Mouse (Mus musculus) midbrain, postnatal 0 days (tissue): ENCODE measurements around the gene Gal3st4. TPM values are rescaled to one million over a fixed set of nuclear protein-coding genes. Genes with fewer than 3 reads are reported as not detected.

ENCODE experiments used
- ATAC-seq: fragments of 200-750 bp; cut with Nextera tagmentation; 2 replicates; pipeline ENCODE4 v1.8.0; 2017; ENCODE audit warnings: moderate number of reproducible peaks, mild to moderate bottlenecking, moderate TSS enrichment, moderate library complexity; ENCODE audit not compliant: low FRiP score
- DNase-seq: peaks from one replicate; pipeline ENCODE4 v3.0.0-alpha.2; 2015; ENCODE audit warnings: low spot score
- H3K27ac ChIP-seq: fragments of 300-500 bp; sonication (generic); 2 replicates; pipeline ENCODE4 v1.5.1; 2014; ENCODE audit warnings: low read depth, mild to moderate bottlenecking, low read length, mixed read lengths
- H3K27me3 ChIP-seq: fragments of 300-500 bp; sonication (generic); 2 replicates; pipeline ENCODE4 v1.6.1; 2014; ENCODE audit warnings: low read length, control low read depth, mixed read lengths; ENCODE audit not compliant: insufficient read depth
- H3K36me3 ChIP-seq: fragments of 300-500 bp; sonication (generic); 2 replicates; pipeline ENCODE4 v1.6.1; 2014; ENCODE audit warnings: low read length, control low read depth, mixed read lengths; ENCODE audit not compliant: insufficient read depth
- H3K4me1 ChIP-seq: fragments of 300-500 bp; sonication (generic); 2 replicates; pipeline ENCODE4 v1.6.1; 2014; ENCODE audit warnings: mild to moderate bottlenecking, control low read depth, antibody characterized with exemption, low read length, mixed read lengths; ENCODE audit not compliant: insufficient read depth
- H3K4me2 ChIP-seq: fragments of 300-500 bp; sonication (generic); 2 replicates; pipeline ENCODE4 v1.6.1; 2014; ENCODE audit warnings: low read depth, mild to moderate bottlenecking, low read length, mixed read lengths; ENCODE audit not compliant: poor library complexity, severe bottlenecking
- H3K4me3 ChIP-seq: fragments of 300-500 bp; sonication (generic); 2 replicates; pipeline ENCODE4 v1.5.1; 2014; ENCODE audit warnings: low read depth, mild to moderate bottlenecking, low read length, moderate library complexity
- H3K9ac ChIP-seq: fragments of 300-500 bp; sonication (generic); replicated peaks from 2 replicates; pipeline ENCODE4 v1.6.1; 2014; ENCODE audit warnings: mild to moderate bottlenecking, low read length, moderate library complexity, mixed read lengths; ENCODE audit not compliant: poor library complexity, severe bottlenecking
- H3K9me3 ChIP-seq: fragments of 300-500 bp; sonication (generic); 2 replicates; pipeline ENCODE4 v1.6.1; 2016; ENCODE audit warnings: low read length, control low read depth
- CTCF ChIP-seq: IDR thresholded peaks from 2 replicates; pipeline ENCODE4 v1.5.1; 2016; ENCODE audit warnings: antibody characterized with exemption, mild to moderate bottlenecking
- WGBS: fragments of 180-500 bp; shearing (Covaris S2); extraction: QIAGEN DNeasy Blood & Tissue Kit; methylation state at CpG from one replicate; pipeline ENCODE4 v1.1.7; 2014; 5-methylcytosine and 5-hydroxymethylcytosine counted together
- polyA plus RNA-seq: library from polyadenylated mRNA; unstranded; fragments of >200 nt; fragmentation: Nextera tagmentation; extraction: Ambion mirVana; gene quantifications from 2 replicates; pipeline ENCODE4 v1.2.1, GENCODE M21; 2015
- total RNA-seq: library from RNA; depleted of rRNA; stranded (reverse); fragments of >200 nt; gene quantifications from 2 replicates; pipeline ENCODE4 v1.2.3, GENCODE M21; 2014

The Gal3st4 gene
- total and polyA plus RNA-seq, 2 experiments from 2014 or later: 0.71 to 1.7 TPM

GRCm38 (mm10) chr5:138233778-138234177 is 38.9 kb downstream of the Gal3st4 start:
- no peak overlapping the region for H3K4me2 ChIP-seq
- H3K4me3 ChIP-seq: no peak overlapping the region
- WGBS: 86% methylated on average over 2 of the region's 2 CpGs
- H3K9me3 ChIP-seq: no peaks in the 10 kb centered on the region
- no peak overlapping the region for H3K9ac ChIP-seq
- no peaks in the 10 kb centered on the region for H3K36me3 ChIP-seq
- H3K4me1 ChIP-seq: no peaks in the 10 kb centered on the region
- DNase-seq (no peak), ATAC-seq (no peak)
- H3K27me3 ChIP-seq: no peaks in the 10 kb centered on the region
- TF ChIP-seq CTCF: no peak
- no peak overlapping the region for H3K27ac ChIP-seq

GRCm38 (mm10) chr5:138229511-138229910 is 43.1 kb downstream of the Gal3st4 start:
- H3K27me3 ChIP-seq: no peaks in the 10 kb centered on the region
- no peak for ATAC-seq
- H3K4me2 ChIP-seq: no peak overlapping the region
- no peaks in the 10 kb centered on the region for H3K4me1 ChIP-seq
- no peak overlapping the region for H3K9ac ChIP-seq
- no peak overlapping the region for H3K4me3 ChIP-seq
- WGBS: 94% methylated on average over 3 of the region's 3 CpGs
- no peak for DNase-seq
- no peak overlapping the region for H3K27ac ChIP-seq
- TF ChIP-seq CTCF: no peak
- H3K36me3 ChIP-seq: no peaks in the 10 kb centered on the region
- H3K9me3 ChIP-seq: no peaks in the 10 kb centered on the region

- H3K9me3 ChIP-seq: no peaks in the 10 kb centered on the region
- H3K9ac ChIP-seq: no peak overlapping the region
- DNase-seq: peak; percentile 5
- H3K4me2 ChIP-seq: no peak overlapping the region
- whole genome bisulfite sequencing: 48% methylated on average over 3 of the region's 3 CpGs
- H3K36me3 ChIP-seq: no peaks in the 10 kb centered on the region
- H3K4me1 ChIP-seq: no peaks in the 10 kb centered on the region
- ATAC-seq: no peak
- TF ChIP-seq CTCF: peak; percentile 59
- no peak overlapping the region for H3K27ac ChIP-seq
- H3K4me3 ChIP-seq: no peak overlapping the region
- no peaks in the 10 kb centered on the region for H3K27me3 ChIP-seq
Observed at GRCm38 (mm10) chr5:138228026-138228425, 44.6 kb downstream of the Gal3st4 start.

- H3K9ac ChIP-seq: no peak overlapping the region
- no peak overlapping the region for H3K4me2 ChIP-seq
- no peak for ATAC-seq
- no peak for TF ChIP-seq CTCF
- no peak overlapping the region for H3K4me3 ChIP-seq
- 67% methylated on average over 2 of the region's 2 CpGs for WGBS
- H3K9me3 ChIP-seq: no peaks in the 10 kb centered on the region
- no peaks in the 10 kb centered on the region for H3K4me1 ChIP-seq
- DNase-seq: no peak
- H3K27ac ChIP-seq: no peak overlapping the region
- no peaks in the 10 kb centered on the region for H3K36me3 ChIP-seq
- H3K27me3 ChIP-seq: no peaks in the 10 kb centered on the region
Observed at GRCm38 (mm10) chr5:138227367-138227766, 45.3 kb downstream of the Gal3st4 start.

GRCm38 (mm10) chr5:138226491-138226890 is 46.1 kb downstream of the Gal3st4 start:
- TF ChIP-seq CTCF: no peak
- WGBS: 79% methylated on average over 4 of the region's 4 CpGs
- no peak for DNase-seq
- H3K27me3 ChIP-seq: no peaks in the 10 kb centered on the region
- no peak overlapping the region for H3K4me2 ChIP-seq
- no peaks in the 10 kb centered on the region for H3K4me1 ChIP-seq
- no peak for ATAC-seq
- no peak overlapping the region for H3K4me3 ChIP-seq
- no peaks in the 10 kb centered on the region for H3K9me3 ChIP-seq
- H3K36me3 ChIP-seq: no peaks in the 10 kb centered on the region
- no peak overlapping the region for H3K9ac ChIP-seq
- no peak overlapping the region for H3K27ac ChIP-seq

- Histone ChIP-seq H3K9me3 (no peaks in the 10 kb centered on the region), H3K4me3 (no peak within 1 kb of the TSS), H3K27ac (no peak within 1 kb of the TSS), H3K27me3 (no peaks in the 10 kb centered on the region), H3K4me2 (no peak within 1 kb of the TSS), H3K36me3 (no peaks in the 10 kb centered on the region), H3K4me1 (no peaks in the 10 kb centered on the region), H3K9ac (no peak within 1 kb of the TSS)
- no peak for TF ChIP-seq CTCF
- DNase-seq: no peak
- ATAC-seq: no peak
- WGBS: 51% methylated on average over 2 of the region's 2 CpGs
Observed at GRCm38 (mm10) chr5:138225700-138226099, 46.9 kb downstream of the Gal3st4 start, which contains the start of gene Nxpe5. Gene Nxpe5, plus strand, starts transcription at chr5:138225898.
